Mouse (Mus musculus) midbrain, embryonic 16.5 days (tissue): ENCODE measurements around the gene Klhl5. TPM values are rescaled to one million over a fixed set of nuclear protein-coding genes. Genes with fewer than 3 reads are reported as not detected.

ENCODE experiments used
- ATAC-seq: fragments of 200-750 bp; cut with Nextera tagmentation; 2 replicates; pipeline ENCODE4 v1.8.0; 2017; ENCODE audit warnings: moderate TSS enrichment
- H3K27ac ChIP-seq: fragments of 300-500 bp; sonication (generic); 2 replicates; pipeline ENCODE4 v1.5.1; 2014; ENCODE audit warnings: mild to moderate bottlenecking, low read length, mixed read lengths
- H3K27me3 ChIP-seq: fragments of 300-500 bp; sonication (generic); 2 replicates; pipeline ENCODE4 v1.6.1; 2014; ENCODE audit warnings: low read depth, low read length, mixed read lengths; ENCODE audit not compliant: control insufficient read depth, insufficient read depth
- H3K36me3 ChIP-seq: fragments of 300-500 bp; sonication (generic); 2 replicates; pipeline ENCODE4 v1.6.1; 2014; ENCODE audit warnings: mild to moderate bottlenecking, low read length, moderate library complexity, mixed read lengths; ENCODE audit not compliant: control insufficient read depth, insufficient read depth
- H3K4me1 ChIP-seq: fragments of 300-500 bp; sonication (generic); 2 replicates; pipeline ENCODE4 v1.6.1; 2014; ENCODE audit warnings: mild to moderate bottlenecking, low read length, mixed read lengths; ENCODE audit not compliant: control insufficient read depth, insufficient read depth
- H3K4me2 ChIP-seq: fragments of 300-500 bp; sonication (generic); 2 replicates; pipeline ENCODE4 v1.6.1; 2014; ENCODE audit warnings: mild to moderate bottlenecking, low read length, mixed read lengths
- H3K4me3 ChIP-seq: fragments of 300-500 bp; sonication (generic); 2 replicates; pipeline ENCODE4 v1.5.1; 2014; ENCODE audit warnings: low read depth, mild to moderate bottlenecking, low read length, moderate library complexity, mixed read lengths
- H3K9ac ChIP-seq: fragments of 300-500 bp; sonication (generic); 2 replicates; pipeline ENCODE4 v1.6.1; 2014; ENCODE audit warnings: low read depth, low read length, mixed read lengths
- H3K9me3 ChIP-seq: fragments of 300-500 bp; sonication (generic); replicated peaks from 2 replicates; pipeline ENCODE4 v1.6.1; 2014; ENCODE audit warnings: mild to moderate bottlenecking, low read length, mixed read lengths; ENCODE audit not compliant: control insufficient read depth, poor library complexity, severe bottlenecking
- WGBS: fragments of 180-500 bp; shearing (Covaris S2); extraction: QIAGEN DNeasy Blood & Tissue Kit; methylation state at CpG from one replicate; pipeline ENCODE4 v1.1.7; 2014; 5-methylcytosine and 5-hydroxymethylcytosine counted together
- polyA plus RNA-seq: library from polyadenylated mRNA; unstranded; fragments of >200 nt; fragmentation: Nextera tagmentation; extraction: Ambion mirVana; gene quantifications from 2 replicates; pipeline ENCODE4 v1.2.1, GENCODE M21; 2015

Klhl5 gene
- polyA plus RNA-seq, 1 experiment from 2014 or later: 63.9 TPM

GRCm38 (mm10) chr5:65091921-65092320, 15.4 kb upstream of the Klhl5 start, which contains the start of gene Tmem156:
TSS of gene Tmem156 (minus strand) at chr5:65092132.
- ATAC-seq: no peak
- H3K36me3 ChIP-seq: no peaks in the 10 kb centered on the region
- no peak within 1 kb of the TSS for H3K4me3 ChIP-seq
- no peaks in the 10 kb centered on the region; the same call in 1 of the 2 replicates for H3K27me3 ChIP-seq
- no peaks in the 10 kb centered on the region for H3K4me1 ChIP-seq
- H3K9me3 ChIP-seq: no peaks in the 10 kb centered on the region
- H3K27ac ChIP-seq: no peak within 1 kb of the TSS
- H3K9ac ChIP-seq: no peak within 1 kb of the TSS
- whole genome bisulfite sequencing: 87% methylated on average over 5 of the region's 5 CpGs
- no peak within 1 kb of the TSS for H3K4me2 ChIP-seq

DNA sequence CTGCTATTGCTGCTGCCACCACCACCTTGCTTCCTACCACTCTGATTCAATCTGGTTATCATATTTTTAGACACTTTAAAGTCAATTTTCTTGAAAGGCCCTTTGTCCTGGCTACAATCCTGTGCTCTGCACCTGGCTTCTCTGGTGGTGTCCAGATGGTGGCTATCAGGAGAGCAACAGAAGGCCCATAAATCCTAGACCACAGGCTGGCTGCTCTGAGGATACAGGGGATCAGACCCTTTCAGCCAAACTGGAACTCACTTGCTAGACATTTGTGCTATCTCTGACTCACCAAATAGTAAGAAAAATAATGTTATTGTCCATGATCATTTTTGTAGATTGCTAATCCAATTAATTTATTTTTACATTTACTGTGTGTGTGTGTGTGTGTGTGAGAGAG, 13.6 kb upstream of the Klhl5 start:
- no peaks in the 10 kb centered on the region for H3K27me3 ChIP-seq
- no peaks in the 10 kb centered on the region for H3K36me3 ChIP-seq
- ATAC-seq: no peak
- no peaks in the 10 kb centered on the region for H3K4me1 ChIP-seq
- H3K9me3 ChIP-seq: no peaks in the 10 kb centered on the region
- no peak overlapping the region for H3K4me3 ChIP-seq
- H3K9ac ChIP-seq: no peak overlapping the region
- H3K27ac ChIP-seq: no peak overlapping the region
- no peak overlapping the region for H3K4me2 ChIP-seq

GRCm38 (mm10) chr5:65094902-65095545, 12.3 kb upstream of the Klhl5 start:
- H3K9me3 ChIP-seq: no peaks in the 10 kb centered on the region
- H3K9ac ChIP-seq: no peak overlapping the region
- no peak overlapping the region for H3K4me2 ChIP-seq
- H3K4me1 ChIP-seq: no peaks in the 10 kb centered on the region
- no peak overlapping the region for H3K27ac ChIP-seq
- H3K4me3 ChIP-seq: no peak overlapping the region
- no peaks in the 10 kb centered on the region for H3K27me3 ChIP-seq
- H3K36me3 ChIP-seq: no peaks in the 10 kb centered on the region
- WGBS: 89% methylated on average over 7 of the region's 7 CpGs
- ATAC-seq: no peak

- no peak for ATAC-seq
- Histone ChIP-seq H3K36me3 (no peaks in the 10 kb centered on the region), H3K27me3 (no peaks in the 10 kb centered on the region), H3K4me3 (no peak overlapping the region), H3K27ac (no peak overlapping the region), H3K4me2 (no peak overlapping the region), H3K4me1 (no peaks in the 10 kb centered on the region), H3K9me3 (no peaks in the 10 kb centered on the region), H3K9ac (no peak overlapping the region)
- WGBS: 83% methylated on average over 3 of the region's 3 CpGs
Observed at GRCm38 (mm10) chr5:65096082-65096481, 11.3 kb upstream of the Klhl5 start.

GRCm38 (mm10) chr5:65096805-65097204, 10.5 kb upstream of the Klhl5 start:
- Histone ChIP-seq H3K27ac (no peak overlapping the region), H3K36me3 (no peaks in the 10 kb centered on the region), H3K4me3 (no peak overlapping the region), H3K27me3 (no peaks in the 10 kb centered on the region), H3K9ac (no peak overlapping the region), H3K4me1 (no peaks in the 10 kb centered on the region), H3K4me2 (no peak overlapping the region), H3K9me3 (no peaks in the 10 kb centered on the region)
- 84% methylated on average over 3 of the region's 3 CpGs for WGBS
- no peak for ATAC-seq

DNA sequence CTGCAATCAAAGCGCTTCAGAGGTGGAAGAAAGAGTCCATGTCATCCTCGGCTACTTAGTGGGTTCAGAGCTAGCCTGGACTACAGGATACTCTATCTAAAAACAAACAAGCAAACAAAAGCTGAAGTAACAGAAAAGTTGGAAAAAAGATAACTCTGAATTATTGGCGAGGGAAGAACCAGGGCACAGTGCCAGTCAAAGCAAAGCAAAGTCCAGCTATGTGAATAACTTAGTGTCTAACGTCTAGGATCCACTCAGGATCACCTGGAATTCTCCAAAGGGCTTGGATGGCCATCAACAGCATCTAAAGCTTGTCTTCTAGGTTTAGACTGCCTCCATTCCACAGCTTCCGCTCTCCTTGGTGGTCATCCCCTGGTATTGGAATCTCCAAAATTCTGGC, 9.9 kb upstream of the Klhl5 start:
- 0 out of 2 replicates have a peak, but pooled peaks cover 4% of the 10 kb centered on the region for H3K4me1 ChIP-seq
- no peaks in the 10 kb centered on the region for H3K36me3 ChIP-seq
- H3K9me3 ChIP-seq: no peaks in the 10 kb centered on the region
- no peak for ATAC-seq
- no peak overlapping the region for H3K4me3 ChIP-seq
- no peaks in the 10 kb centered on the region for H3K27me3 ChIP-seq
- 88% methylated on average over 5 of the region's 5 CpGs for WGBS
- H3K4me2 ChIP-seq: no peak overlapping the region
- no peak overlapping the region for H3K9ac ChIP-seq
- no peak overlapping the region for H3K27ac ChIP-seq

- Histone ChIP-seq H3K4me3 (no peak overlapping the region), H3K4me1 (0 out of 2 replicates have a peak, but pooled peaks cover 8% of the 10 kb centered on the region), H3K9ac (no peak overlapping the region), H3K36me3 (no peaks in the 10 kb centered on the region), H3K27me3 (no peaks in the 10 kb centered on the region), H3K4me2 (no peak overlapping the region), H3K27ac (no peak overlapping the region), H3K9me3 (no peaks in the 10 kb centered on the region)
- WGBS: 54% methylated on average over 11 of the region's 11 CpGs
- no peak for ATAC-seq
Observed at GRCm38 (mm10) chr5:65100002-65100401, 7.3 kb upstream of the Klhl5 start.

DNA sequence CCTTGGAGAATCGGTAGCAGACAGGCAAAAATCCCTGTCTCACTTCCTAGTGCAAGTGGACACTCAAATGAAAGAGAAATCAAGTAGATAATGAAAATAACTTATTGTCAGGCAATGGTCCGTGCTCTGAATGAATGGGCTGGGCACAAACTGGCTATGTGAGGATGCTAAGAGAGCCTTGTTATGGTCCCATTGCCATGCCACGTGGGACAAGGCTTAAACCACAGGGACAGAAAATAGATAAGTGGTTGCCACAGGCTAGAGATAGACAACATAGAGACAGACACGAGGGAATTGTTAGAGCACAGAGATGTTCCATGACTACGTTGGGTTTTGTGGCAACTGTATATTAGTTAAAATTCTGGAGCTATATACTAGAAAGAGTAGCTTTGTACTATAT, 6.1 kb upstream of the Klhl5 start:
- 85% methylated on average over 5 of the region's 5 CpGs for WGBS
- H3K27ac ChIP-seq: no peak overlapping the region

DNA sequence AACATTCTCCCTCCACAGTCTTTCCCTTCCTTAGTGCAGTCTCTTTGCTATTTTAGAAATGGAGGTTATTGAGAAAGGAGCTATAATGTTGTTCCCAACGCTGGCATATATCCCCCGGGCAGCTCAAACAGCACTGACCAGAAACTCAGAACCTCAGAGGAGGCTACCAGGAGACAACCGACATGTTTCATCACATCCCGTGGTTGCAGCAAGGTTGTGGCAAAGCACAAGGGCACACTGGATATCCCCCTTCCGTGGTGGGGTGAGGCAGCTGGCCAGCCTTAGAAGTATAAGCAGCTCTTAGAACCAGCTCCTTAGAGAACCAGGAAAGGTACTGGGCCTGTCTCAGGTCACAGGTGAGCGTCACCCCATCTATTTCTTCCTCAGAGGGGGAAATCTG, 5.7 kb upstream of the Klhl5 start:
- Histone ChIP-seq H3K27ac (no peak overlapping the region), H3K9me3 (no peaks in the 10 kb centered on the region), H3K27me3 (no peaks in the 10 kb centered on the region), H3K9ac (no peak overlapping the region), H3K4me3 (no peak overlapping the region), H3K4me2 (no peak overlapping the region), H3K4me1 (0 out of 2 replicates have a peak, but pooled peaks cover 8% of the 10 kb centered on the region), H3K36me3 (no peaks in the 10 kb centered on the region)
- WGBS: 84% methylated on average over 6 of the region's 6 CpGs
- ATAC-seq: no peak

More for the DNA sequence above, 6.1 kb upstream of the Klhl5 start:
- Histone ChIP-seq H3K9ac (no peak overlapping the region), H3K4me3 (no peak overlapping the region), H3K27me3 (no peaks in the 10 kb centered on the region), H3K4me2 (no peak overlapping the region), H3K9me3 (no peaks in the 10 kb centered on the region), H3K36me3 (no peaks in the 10 kb centered on the region), H3K4me1 (0 out of 2 replicates have a peak, but pooled peaks cover 8% of the 10 kb centered on the region)
- no peak for ATAC-seq
